Mouse (Mus musculus) hindbrain, embryonic 14.5 days (tissue): ENCODE data around the gene Osbpl9. TPM values are rescaled to one million over a fixed set of nuclear protein-coding genes. Genes with fewer than 3 reads are reported as not detected.

Experiments
- ATAC-seq: fragments of 200-750 bp; cut with Nextera tagmentation; 2 replicates; pipeline ENCODE4 v1.8.0; 2017; ENCODE audit warnings: moderate number of reproducible peaks, mild to moderate bottlenecking, moderate TSS enrichment, moderate library complexity; ENCODE audit not compliant: low FRiP score
- DNase-seq: peaks from one replicate; pipeline ENCODE4 v3.0.0-alpha.2; 2015; ENCODE audit warnings: low spot score
- H3K27ac ChIP-seq: fragments of 300-500 bp; sonication (generic); 2 replicates; pipeline ENCODE4 v1.5.1; 2014; ENCODE audit warnings: mild to moderate bottlenecking, moderate library complexity
- H3K27me3 ChIP-seq: fragments of 300-500 bp; sonication (generic); 2 replicates; pipeline ENCODE4 v1.6.1; 2014; ENCODE audit warnings: mild to moderate bottlenecking, low read length, mixed read lengths; ENCODE audit not compliant: control insufficient read depth, insufficient read depth
- H3K36me3 ChIP-seq: fragments of 300-500 bp; sonication (generic); replicated peaks from 2 replicates; pipeline ENCODE4 v1.6.1; 2014; ENCODE audit not compliant: control insufficient read depth, insufficient read depth
- H3K4me1 ChIP-seq: fragments of 300-500 bp; sonication (generic); replicated peaks from 2 replicates; pipeline ENCODE4 v1.6.1; 2014; ENCODE audit warnings: antibody characterized with exemption, low read length, mixed read lengths; ENCODE audit not compliant: control insufficient read depth, insufficient read depth
- H3K4me2 ChIP-seq: fragments of 300-500 bp; sonication (generic); replicated peaks from 2 replicates; pipeline ENCODE4 v1.6.1; 2014; ENCODE audit warnings: mild to moderate bottlenecking, moderate library complexity
- H3K4me3 ChIP-seq: fragments of 300-500 bp; sonication (generic); replicated peaks from 2 replicates; pipeline ENCODE4 v1.5.1; 2014; ENCODE audit warnings: mild to moderate bottlenecking, low read length
- H3K9ac ChIP-seq: fragments of 300-500 bp; sonication (generic); 2 replicates; pipeline ENCODE4 v1.6.1; 2014
- H3K9me3 ChIP-seq: fragments of 300-500 bp; sonication (generic); 2 replicates; pipeline ENCODE4 v1.6.1; 2016; ENCODE audit warnings: low read length; ENCODE audit not compliant: control insufficient read depth
- WGBS: fragments of 180-500 bp; shearing (Covaris S2); extraction: QIAGEN DNeasy Blood & Tissue Kit; methylation state at CpG from one replicate; pipeline ENCODE4 v1.1.7; 2014; 5-methylcytosine and 5-hydroxymethylcytosine counted together
- polyA plus RNA-seq: library from polyadenylated mRNA; unstranded; fragments of >200 nt; fragmentation: Nextera tagmentation; extraction: Ambion mirVana; gene quantifications from 2 replicates; pipeline ENCODE4 v1.2.1, GENCODE M21; 2014

Gene Osbpl9
- polyA plus RNA-seq: 79.8 and 89.2 TPM in 2 replicates

DNA sequence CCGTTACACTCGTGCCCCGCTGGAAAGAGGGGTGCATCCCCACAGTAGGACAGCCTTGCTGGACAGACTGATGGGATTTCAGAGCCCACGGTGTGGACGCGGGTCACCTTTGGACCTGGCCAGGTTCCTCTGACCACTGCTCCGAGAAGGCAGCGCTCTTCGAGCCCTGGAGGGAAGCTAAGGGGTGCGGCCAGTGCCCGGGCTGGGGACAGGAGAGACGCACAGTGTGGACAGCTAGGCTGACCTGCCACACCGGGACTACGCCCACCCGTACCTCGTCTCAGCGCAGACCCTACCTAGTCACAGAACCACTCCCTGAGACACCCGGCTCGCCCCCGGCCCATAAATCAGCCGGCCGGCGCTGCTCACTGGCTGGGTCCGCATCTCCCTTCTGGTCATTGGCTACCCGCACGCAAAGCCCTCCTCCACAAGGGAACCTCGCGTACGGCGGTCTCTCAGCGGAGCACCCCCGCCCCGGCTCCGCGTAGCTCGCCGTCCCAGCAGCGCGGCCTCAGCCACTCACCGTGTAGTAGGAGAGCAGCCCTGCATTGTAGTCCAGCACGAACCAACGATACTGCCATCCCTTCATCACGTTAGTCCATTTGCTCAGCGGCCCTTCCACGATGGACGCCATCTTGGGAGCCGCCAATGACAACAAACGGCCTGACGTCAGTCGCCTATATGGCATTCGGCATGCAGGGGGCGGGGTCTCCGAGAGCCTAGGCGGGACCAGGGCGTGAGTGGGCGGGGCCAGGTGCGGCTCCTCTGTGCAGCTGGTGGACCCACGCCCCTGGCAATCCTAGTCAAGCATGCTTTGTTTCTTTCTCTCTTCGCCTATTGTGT is at the start of gene Osbpl9:
Osbpl9 (minus strand) TSS at position 691 of the 843 bp plus-strand sequence.
- Histone ChIP-seq H3K36me3 (0 out of 2 replicates have a peak, but pooled peaks cover 9% of the 10 kb centered on the region), H3K9ac (peak within 1 kb of the TSS; percentile 69), H3K27me3 (no peaks in the 10 kb centered on the region), H3K9me3 (no peaks in the 10 kb centered on the region), H3K4me3 (peak within 1 kb of the TSS; percentile 56), H3K27ac (peak within 1 kb of the TSS; percentile 93), H3K4me1 (peaks cover 11% of the 10 kb centered on the region), H3K4me2 (peak within 1 kb of the TSS; percentile 74)
- peak; percentile 98 for DNase-seq
- WGBS: under 1% methylated on average over 59 of the region's 59 CpGs
- peak; percentile 98 for ATAC-seq

DNA sequence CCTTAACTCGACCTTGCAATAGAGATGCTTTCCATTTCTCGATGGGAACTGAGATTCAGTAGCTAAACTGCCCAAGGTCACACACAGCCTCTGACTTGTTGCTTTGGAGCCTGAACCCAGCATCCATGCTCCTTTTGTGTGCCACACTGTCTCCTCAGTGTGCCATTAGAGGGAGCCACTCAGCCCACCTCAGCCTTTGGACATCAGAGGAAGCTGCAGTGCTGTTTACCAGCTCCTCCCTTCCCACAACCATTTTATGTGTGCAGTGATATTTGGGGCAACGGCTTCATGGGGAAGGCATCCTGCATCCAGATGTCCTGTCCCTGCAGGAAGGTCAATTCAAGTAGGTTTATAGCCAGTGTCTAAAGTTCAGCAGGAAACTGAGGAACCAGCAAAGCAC is 49.5 kb upstream of the Osbpl9 start:
- no peaks in the 10 kb centered on the region for H3K4me1 ChIP-seq
- H3K27ac ChIP-seq: no peak overlapping the region
- no peak overlapping the region for H3K4me2 ChIP-seq
- H3K9ac ChIP-seq: no peak overlapping the region
- DNase-seq: no peak
- H3K4me3 ChIP-seq: no peak overlapping the region
- H3K9me3 ChIP-seq: no peaks in the 10 kb centered on the region
- ATAC-seq: no peak
- 46% methylated on average over 3 of the region's 3 CpGs for WGBS
- H3K27me3 ChIP-seq: no peaks in the 10 kb centered on the region
- H3K36me3 ChIP-seq: no peaks in the 10 kb centered on the region

DNA sequence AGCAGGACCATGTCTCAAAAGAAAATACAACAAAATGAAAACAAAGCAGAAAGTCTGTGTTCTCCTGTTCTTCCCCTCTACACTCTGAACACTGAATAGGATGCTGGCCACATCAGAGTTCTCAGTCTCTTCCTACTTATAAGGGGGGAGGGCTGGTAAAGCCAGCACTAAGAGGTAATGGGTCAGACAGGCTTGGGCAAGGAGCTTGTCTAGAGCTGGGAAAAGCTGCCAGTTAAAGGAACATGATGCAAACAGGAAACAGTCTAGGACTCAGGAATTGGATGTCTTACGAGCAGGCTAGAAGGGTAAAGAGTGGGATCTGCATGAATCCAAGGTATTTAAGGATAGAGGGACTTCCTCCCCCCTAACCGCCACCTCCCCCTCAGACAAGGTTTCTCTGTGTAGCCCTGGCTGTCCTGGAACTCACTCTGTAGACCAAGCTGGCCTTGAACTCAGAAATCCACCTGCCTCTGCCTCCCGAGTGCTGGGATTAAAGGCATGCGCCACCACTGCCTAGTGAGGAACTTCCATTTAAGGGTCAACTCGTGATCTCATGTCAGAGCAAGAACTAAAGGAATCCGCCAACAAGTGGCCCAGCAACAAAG is 43.0 kb upstream of the Osbpl9 start:
- Histone ChIP-seq H3K36me3 (no peaks in the 10 kb centered on the region), H3K9ac (no peak overlapping the region), H3K27ac (no peak overlapping the region), H3K27me3 (no peaks in the 10 kb centered on the region), H3K4me3 (no peak overlapping the region), H3K9me3 (no peaks in the 10 kb centered on the region), H3K4me1 (no peaks in the 10 kb centered on the region), H3K4me2 (no peak overlapping the region)
- no peak for ATAC-seq
- 85% methylated on average over 6 of the region's 6 CpGs for WGBS
- no peak for DNase-seq

DNA sequence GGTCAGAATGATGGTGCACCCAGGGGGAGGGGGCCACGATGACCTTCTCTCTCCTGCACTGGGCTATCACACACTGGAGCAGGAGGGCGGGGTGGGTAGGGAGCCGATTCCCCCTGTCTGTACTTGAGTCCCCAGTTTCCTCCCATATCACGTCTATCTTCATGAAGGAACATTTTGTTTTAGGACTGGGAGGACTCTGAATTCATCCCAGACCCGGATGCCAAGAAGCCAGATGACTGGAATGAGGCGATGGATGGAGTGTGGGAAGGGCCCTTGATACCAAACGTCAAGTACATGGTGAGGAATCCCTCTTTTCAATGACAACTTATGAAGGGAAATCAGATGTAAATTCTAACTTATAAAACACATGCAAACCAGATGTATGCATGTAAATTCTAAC is 42.4 kb upstream of the Osbpl9 start:
- H3K9ac ChIP-seq: no peak overlapping the region
- WGBS: 86% methylated on average over 7 of the region's 7 CpGs
- no peak overlapping the region for H3K4me2 ChIP-seq
- no peak overlapping the region for H3K4me3 ChIP-seq
- H3K27ac ChIP-seq: no peak overlapping the region
- no peak for DNase-seq
- H3K9me3 ChIP-seq: no peaks in the 10 kb centered on the region
- H3K36me3 ChIP-seq: no peaks in the 10 kb centered on the region
- no peak for ATAC-seq
- no peaks in the 10 kb centered on the region for H3K27me3 ChIP-seq
- no peaks in the 10 kb centered on the region for H3K4me1 ChIP-seq

DNA sequence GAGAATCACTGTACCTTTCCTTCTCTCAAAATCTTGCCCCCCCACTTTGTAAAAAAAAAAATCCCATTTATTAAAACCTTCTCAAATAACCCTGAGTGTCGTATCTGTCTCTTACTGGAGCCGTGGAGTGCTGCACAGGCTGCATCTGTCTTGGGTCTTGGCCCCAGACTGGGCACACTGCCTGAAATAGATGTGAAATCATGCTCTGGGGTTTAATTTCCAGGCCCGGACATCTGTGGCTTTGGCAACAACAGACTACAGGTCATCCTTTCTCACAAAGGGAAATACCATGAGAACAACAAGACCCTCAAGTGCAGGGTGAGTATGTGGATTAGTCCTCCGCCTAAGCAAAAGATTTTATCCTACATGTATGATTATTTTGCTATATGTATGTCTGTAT is 39.9 kb upstream of the Osbpl9 start:
- DNase-seq (peak; percentile 49), ATAC-seq (peak; percentile 68; the same call in 1 of the 2 replicates)
- WGBS: 64% methylated on average over 4 of the region's 4 CpGs

DNA sequence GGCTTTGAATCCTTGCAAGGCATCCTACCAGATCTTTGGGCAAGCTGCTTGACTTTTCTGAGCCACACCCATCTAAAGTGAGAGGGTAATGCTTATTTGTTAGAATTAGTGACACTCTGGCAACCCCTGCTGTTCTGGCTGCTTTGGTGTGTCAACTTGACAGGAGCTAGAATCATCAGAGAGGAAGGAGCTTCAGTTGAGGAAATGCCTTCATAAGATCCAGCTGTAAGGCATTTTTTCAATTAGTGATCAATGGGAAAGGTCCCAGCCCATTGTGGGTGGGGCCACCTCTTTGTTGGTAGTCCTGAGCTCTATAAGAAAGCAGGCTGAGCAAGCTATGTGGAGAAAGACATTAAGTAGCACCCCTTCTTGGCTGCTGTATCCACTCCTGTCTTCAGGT is 39.1 kb upstream of the Osbpl9 start:
- ATAC-seq (no peak), DNase-seq (no peak)
- H3K9me3 ChIP-seq: no peaks in the 10 kb centered on the region
- no peak overlapping the region for H3K9ac ChIP-seq
- H3K4me2 ChIP-seq: no peak overlapping the region
- no peak overlapping the region for H3K4me3 ChIP-seq
- H3K4me1 ChIP-seq: peaks cover 9% of the 10 kb centered on the region
- H3K27me3 ChIP-seq: no peaks in the 10 kb centered on the region
- no peaks in the 10 kb centered on the region for H3K36me3 ChIP-seq
- H3K27ac ChIP-seq: no peak overlapping the region

More for the DNA sequence above, 39.9 kb upstream of the Osbpl9 start:
- H3K4me2 ChIP-seq: no peak overlapping the region
- no peaks in the 10 kb centered on the region for H3K27me3 ChIP-seq
- peak overlapping the region; percentile 38 for H3K27ac ChIP-seq
- H3K9ac ChIP-seq: no peak overlapping the region; the same call in 1 of the 2 replicates
- no peaks in the 10 kb centered on the region for H3K36me3 ChIP-seq
- no peak overlapping the region for H3K4me3 ChIP-seq
- H3K4me1 ChIP-seq: peaks cover 3% of the 10 kb centered on the region
- no peaks in the 10 kb centered on the region for H3K9me3 ChIP-seq

DNA sequence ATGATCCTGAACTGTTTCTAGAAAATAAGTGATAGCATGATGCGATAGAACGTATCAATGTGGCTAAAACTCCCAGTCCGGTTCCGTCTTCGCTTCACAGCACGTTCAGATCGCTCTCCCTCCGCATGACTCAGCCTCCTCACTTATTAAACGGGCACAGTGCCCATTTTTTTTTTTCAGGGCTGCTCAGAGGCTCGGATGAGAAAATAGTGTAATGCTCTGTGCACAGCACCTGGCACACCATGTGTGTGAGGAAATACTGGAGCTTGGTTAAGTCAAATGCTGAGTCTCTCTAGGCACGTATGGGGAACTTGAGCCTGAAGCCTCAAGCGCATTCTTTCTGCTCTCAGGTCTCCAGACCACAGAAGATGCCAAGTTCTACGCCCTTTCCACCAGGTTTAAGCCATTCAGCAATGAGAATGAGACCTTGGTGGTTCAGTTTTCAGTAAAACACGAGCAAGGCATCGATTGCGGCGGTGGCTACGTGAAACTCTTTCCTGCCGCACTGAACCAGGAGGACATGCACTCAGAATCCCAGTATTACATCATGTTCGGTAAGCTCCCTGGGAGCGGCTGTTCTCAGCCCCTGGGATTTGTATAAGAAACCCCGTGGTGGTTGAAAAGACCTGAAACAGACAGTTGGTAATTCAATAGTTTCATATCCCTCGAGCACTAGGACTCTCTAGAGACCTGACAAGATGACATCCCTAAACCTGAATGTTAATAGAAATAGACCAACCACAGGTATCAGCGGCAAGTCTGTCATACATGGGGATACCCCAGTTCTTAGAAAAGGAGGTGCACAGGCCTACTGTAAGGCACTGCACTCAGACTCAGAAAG is 36.6 kb upstream of the Osbpl9 start:
- 71% methylated on average over 24 of the region's 24 CpGs for WGBS
- ATAC-seq: no peak
- DNase-seq: no peak

DNA sequence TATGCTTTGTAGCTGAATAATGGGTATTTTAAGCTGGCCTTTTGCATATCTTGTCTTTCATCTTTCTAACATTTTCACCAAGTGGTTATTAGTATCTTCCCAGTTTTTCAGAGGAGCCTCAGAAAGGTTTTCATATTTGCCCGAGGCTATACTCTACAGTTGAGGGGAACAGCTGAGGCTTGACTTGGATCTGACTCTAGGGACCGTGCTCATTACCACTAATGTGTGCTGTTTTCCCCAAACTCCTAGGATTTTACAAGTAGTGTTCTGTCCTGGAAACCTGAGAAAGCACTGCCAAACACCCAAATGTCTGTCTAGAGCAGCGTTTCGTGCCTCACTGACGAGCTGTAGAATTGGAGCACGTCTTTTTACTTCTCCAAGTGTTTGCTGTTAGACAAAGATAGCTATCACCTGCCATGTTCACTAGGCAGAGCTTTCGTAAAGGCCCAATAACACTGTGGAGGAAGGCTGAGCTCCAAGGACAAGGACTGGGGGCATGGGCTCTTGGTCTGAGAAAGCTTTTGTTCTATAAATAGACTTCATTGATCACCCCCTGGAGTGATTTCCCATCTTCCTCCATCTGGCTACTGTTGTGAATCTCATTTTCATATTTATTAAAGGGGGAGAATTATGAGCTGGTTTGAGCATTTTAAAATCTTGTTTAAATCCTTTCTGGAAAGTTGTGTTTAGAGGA is 34.3 kb upstream of the Osbpl9 start:
- 54% methylated on average over 7 of the region's 7 CpGs for WGBS
- ATAC-seq (no peak), DNase-seq (no peak)
- Histone ChIP-seq H3K27ac (peak overlapping the region; percentile 76), H3K27me3 (no peaks in the 10 kb centered on the region), H3K36me3 (no peaks in the 10 kb centered on the region), H3K9ac (no peak overlapping the region), H3K4me2 (0 out of 2 replicates have a peak overlapping the region, but pooled peaks have one; percentile 8), H3K9me3 (no peaks in the 10 kb centered on the region), H3K4me3 (no peak overlapping the region), H3K4me1 (peaks cover 13% of the 10 kb centered on the region)

More for the DNA sequence above, 36.6 kb upstream of the Osbpl9 start:
- no peak overlapping the region for H3K4me3 ChIP-seq
- H3K36me3 ChIP-seq: no peaks in the 10 kb centered on the region
- H3K9me3 ChIP-seq: no peaks in the 10 kb centered on the region
- no peaks in the 10 kb centered on the region for H3K27me3 ChIP-seq
- peaks cover 13% of the 10 kb centered on the region for H3K4me1 ChIP-seq
- no peak overlapping the region for H3K27ac ChIP-seq
- no peak overlapping the region for H3K4me2 ChIP-seq
- no peak overlapping the region for H3K9ac ChIP-seq
